Mouse (Mus musculus) thymus, adult 18-20 months (tissue): ENCODE results near the gene Ssbp3.

ENCODE experiments used
- DNase-seq, 2 experiments: peaks; one replicate each; pipeline ENCODE4 v3.0.0; 2022; ENCODE audit warnings: mixed read lengths in 2 of 2

The Ssbp3 gene

GRCm38 (mm10) chr4:107012574-107012973 lies 102.1 kb downstream of the Ssbp3 start:
- DNase-seq = no peak

DNA sequence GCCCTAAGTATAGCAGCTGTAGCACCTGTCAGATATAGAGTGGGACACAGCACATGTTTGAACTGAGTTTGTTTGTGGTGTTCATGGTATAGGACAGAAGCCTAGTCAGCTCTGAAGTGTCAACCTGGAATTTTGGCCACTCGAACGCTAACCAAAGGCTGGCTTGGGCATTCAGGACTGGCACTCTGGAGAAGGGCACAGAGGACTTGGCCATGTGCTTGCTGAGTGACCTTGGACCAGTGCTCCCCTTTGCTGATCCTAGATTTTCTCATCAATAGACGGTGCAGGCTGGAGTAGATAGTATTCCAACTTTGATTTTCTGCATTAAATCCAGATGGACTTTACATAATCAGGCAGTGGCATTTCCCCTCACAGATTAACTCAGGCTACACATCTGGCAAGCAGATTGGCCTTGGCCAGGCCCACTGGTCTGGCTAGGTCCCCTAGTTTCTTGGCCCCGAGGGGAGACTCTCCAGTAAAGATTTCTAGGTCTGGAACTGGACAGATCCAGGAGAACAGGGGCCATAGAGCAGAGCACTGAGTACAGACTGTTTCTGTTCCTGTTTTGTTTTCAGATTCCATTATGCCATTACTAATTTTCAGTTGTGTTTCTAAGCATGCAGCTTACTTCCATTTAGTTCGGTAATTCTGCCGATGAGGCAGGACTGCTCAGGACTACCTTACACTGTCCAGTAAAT lies 102.8 kb downstream of the Ssbp3 start:
- no peak for DNase-seq

GRCm38 (mm10) chr4:107013817-107014260 lies 103.3 kb downstream of the Ssbp3 start:
- DNase-seq = no peak

GRCm38 (mm10) chr4:107015971-107016511 lies 105.5 kb downstream of the Ssbp3 start:
- DNase-seq = no peak

DNA sequence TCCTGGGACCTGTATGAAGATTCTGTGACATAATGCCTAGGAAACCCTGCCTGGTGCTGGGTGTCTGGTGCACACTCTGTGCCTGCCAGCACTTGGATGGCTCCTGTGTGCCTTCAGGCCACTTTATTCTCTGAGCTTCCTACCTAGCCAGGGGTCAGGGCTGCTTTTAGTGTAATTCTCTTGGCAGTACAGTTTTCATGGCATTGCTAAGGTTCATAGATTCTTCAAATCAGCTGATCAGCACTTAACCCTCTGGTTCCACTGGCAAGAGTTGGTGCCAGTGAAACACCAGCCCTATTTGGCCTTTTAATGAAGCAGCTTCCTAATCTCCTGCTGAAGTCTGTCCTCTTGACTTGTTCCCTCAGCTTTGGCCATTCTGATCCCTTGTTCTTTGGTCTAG lies 106.8 kb downstream of the Ssbp3 start:
- no peak for DNase-seq

- DNase-seq = no peak
Observed at GRCm38 (mm10) chr4:107018521-107018920, 108.0 kb downstream of the Ssbp3 start.

GRCm38 (mm10) chr4:107019027-107019426 lies 108.5 kb downstream of the Ssbp3 start:
- no peak for DNase-seq

- DNase-seq = no peak
Observed at GRCm38 (mm10) chr4:107020287-107021000, 109.9 kb downstream of the Ssbp3 start.

DNA sequence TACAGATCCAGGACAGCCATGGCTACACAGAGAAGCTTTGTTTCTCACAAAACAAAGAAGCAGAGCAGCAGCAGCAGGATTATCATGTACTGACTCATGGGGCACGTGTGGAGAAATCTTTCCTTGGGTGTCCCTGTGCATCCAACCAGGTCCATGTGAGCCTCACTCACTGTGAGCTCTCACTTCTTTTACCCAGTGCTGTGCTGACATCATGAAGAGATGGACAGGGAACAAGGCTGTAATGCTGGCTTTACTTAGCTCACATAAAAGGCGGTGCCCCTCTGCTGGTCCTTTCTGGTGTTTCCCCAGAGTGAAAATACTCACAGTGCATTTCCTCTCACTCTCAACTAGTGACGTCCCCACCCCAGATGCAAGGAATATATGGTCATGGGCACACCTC lies 111.0 kb downstream of the Ssbp3 start:
- no peak for DNase-seq

DNA sequence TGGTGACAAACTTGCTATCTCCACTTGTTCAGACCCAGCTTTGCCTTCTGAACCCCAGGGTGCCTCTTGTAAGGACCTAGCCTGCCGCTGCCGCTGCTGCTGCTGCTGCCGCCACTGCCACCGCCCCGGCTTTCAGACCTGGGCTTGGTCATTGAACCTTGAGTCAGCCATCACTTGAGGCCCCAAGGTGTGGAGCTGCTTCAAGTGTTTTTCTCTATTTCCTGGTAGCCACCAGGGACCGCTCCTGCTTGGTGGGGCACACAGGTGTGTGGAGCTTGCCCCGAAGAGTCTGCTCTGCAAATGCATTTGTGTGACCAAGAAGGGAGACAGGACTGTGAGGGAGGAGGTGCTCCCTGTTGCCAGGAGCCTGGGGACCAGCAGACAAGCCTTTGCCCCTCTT lies 114.4 kb downstream of the Ssbp3 start:
- DNase-seq = no peak

GRCm38 (mm10) chr4:107025369-107025768 lies 114.9 kb downstream of the Ssbp3 start:
- no peak for DNase-seq

GRCm38 (mm10) chr4:107026451-107026850 lies 116.0 kb downstream of the Ssbp3 start:
- no peak for DNase-seq

DNA sequence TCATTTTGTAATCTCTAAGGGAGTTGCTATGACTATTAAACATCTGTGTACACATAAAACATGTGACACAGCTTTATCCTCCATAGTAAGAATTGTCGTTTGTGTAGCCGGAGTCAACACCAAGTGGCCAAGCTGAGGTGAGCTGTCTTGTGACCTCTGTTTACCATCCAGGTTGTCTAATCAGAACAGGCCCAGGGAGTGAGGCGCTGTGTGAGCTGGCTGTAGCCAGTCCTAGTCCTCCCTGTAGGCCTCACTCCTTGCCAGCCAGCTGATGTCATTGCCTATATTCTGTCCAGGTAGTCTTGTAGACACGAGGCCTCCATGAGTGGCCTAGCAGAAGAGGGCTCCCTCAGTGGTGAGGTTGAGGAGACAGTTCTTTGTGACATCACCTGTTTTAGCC lies 125.2 kb downstream of the Ssbp3 start:
- no peak for DNase-seq

- no peak for DNase-seq
Observed at GRCm38 (mm10) chr4:107036985-107037384, 126.5 kb downstream of the Ssbp3 start.

DNA sequence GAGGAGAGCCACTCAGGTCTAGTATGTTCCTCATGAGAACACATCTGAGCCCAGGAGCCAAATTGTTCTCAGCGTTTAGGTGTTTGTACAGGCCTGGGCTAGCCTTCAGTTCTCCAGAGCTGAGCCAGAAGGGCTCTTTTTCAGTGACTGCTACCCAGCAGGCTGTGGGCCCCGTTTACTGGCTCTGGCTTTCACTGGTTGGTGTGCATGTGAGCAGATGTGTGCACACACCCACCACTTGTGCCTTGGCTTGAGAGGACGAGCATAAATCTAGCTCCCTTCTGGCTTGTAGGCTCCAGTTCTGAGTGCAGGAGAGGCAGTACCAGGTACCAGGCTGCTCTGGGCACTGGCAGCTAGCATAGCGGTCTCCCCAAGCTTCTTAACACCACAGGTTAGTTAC lies 127.8 kb downstream of the Ssbp3 start:
- no peak for DNase-seq

GRCm38 (mm10) chr4:107039270-107039669 lies 128.8 kb downstream of the Ssbp3 start:
- no peak for DNase-seq

GRCm38 (mm10) chr4:107042304-107042703 lies 131.8 kb downstream of the Ssbp3 start:
- no peak for DNase-seq

GRCm38 (mm10) chr4:107045188-107045587 lies 134.7 kb downstream of the Ssbp3 start:
- DNase-seq = no peak

DNA sequence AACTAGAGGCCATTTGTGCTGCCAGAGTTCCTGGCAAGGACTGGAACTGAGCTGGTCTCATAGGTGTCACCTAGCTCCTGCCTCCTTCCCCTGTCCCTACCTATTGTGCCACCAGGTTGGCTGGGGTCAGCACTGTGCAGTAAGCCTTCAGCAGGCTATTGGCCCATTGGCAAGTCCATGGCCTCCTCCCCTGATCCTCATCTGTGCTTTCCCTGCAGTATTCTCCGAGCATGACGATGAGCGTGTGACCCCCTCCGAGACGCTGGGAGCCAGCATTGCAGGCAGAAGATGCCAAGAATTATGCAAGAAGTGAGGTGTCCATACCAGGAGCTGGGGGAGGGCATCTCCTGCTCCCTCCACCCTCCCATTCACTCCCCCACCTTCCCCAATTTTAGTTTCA lies 137.3 kb downstream of the Ssbp3 start:
- no peak for DNase-seq

DNA sequence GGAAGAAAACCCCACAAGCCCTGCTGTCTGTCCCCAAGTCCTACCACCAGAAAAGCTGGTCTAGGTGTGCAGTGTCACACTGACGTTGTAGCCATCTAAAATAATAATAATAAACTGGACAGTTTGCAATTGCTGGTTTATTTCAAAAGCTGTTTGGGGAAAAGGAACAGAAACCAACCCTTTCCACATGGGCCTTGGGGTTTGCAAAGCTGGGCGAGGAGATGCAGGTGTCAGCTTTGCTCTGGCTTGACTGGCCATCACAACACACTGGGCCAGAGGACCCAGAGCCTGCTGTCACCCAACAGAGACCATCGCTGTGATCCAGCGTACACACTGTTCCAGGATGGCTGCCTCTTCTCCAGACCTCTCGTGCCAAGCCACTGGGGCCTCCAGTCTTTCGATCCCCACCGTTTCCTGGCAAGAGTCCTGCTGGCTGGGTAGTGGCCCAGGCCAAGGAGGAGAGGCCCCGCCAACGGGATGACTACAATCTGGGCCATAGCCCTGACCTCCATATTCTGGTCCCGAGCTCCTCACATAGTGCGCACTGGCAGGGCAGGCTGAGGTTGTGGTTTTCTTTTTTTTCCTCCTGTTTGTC lies 138.2 kb downstream of the Ssbp3 start:
- no peak for DNase-seq

- no peak for DNase-seq
Observed at GRCm38 (mm10) chr4:107051889-107052288, 141.4 kb downstream of the Ssbp3 start.

- DNase-seq = no peak
Observed at GRCm38 (mm10) chr4:107052962-107053553, 142.6 kb downstream of the Ssbp3 start.

GRCm38 (mm10) chr4:107056088-107056487 lies 145.6 kb downstream of the Ssbp3 start:
- DNase-seq = no peak
